Mouse (Mus musculus): Measurements from ENCODE around the gene March11.

Gene March11

GRCm38 (mm10) chr15:26374946-26375345 lies 66.1 kb downstream of the March11 start:
- DNase-seq, result no peak

- DNase-seq, result no peak
Observed at GRCm38 (mm10) chr15:26377355-26377754, 68.5 kb downstream of the March11 start.

GRCm38 (mm10) chr15:26378879-26379278 lies 70.0 kb downstream of the March11 start:
- no peak for DNase-seq

GRCm38 (mm10) chr15:26379831-26380230 lies 71.0 kb downstream of the March11 start:
- DNase-seq, result no peak

GRCm38 (mm10) chr15:26380844-26381243 lies 72.0 kb downstream of the March11 start:
- DNase-seq, result no peak

GRCm38 (mm10) chr15:26390001-26390400 lies 81.2 kb downstream of the March11 start:
- no peak for DNase-seq

GRCm38 (mm10) chr15:26396556-26396955 lies 87.7 kb downstream of the March11 start:
- DNase-seq, result no peak

- DNase-seq, result no peak
Observed at GRCm38 (mm10) chr15:26425284-26425683, 116.4 kb downstream of the March11 start.

- no peak for DNase-seq
Observed at GRCm38 (mm10) chr15:26426231-26426630, 117.4 kb downstream of the March11 start.

GRCm38 (mm10) chr15:26430565-26430964 lies 121.7 kb downstream of the March11 start:
- DNase-seq, result no peak

- DNase-seq, result no peak
Observed at GRCm38 (mm10) chr15:26432676-26433075, 123.8 kb downstream of the March11 start.

GRCm38 (mm10) chr15:26435725-26436124 lies 126.9 kb downstream of the March11 start:
- no peak for DNase-seq

- DNase-seq, result no peak
Observed at GRCm38 (mm10) chr15:26437113-26437512, 128.3 kb downstream of the March11 start.
